Mouse (Mus musculus): ENCODE measurements at regions not wholly inside any gene's neighbourhood (a gene's known extent, or its start where the extent isn't known, plus 50 kb on each side); places are given as distances from the start of the nearest gene placed in this dataset.

DNA sequence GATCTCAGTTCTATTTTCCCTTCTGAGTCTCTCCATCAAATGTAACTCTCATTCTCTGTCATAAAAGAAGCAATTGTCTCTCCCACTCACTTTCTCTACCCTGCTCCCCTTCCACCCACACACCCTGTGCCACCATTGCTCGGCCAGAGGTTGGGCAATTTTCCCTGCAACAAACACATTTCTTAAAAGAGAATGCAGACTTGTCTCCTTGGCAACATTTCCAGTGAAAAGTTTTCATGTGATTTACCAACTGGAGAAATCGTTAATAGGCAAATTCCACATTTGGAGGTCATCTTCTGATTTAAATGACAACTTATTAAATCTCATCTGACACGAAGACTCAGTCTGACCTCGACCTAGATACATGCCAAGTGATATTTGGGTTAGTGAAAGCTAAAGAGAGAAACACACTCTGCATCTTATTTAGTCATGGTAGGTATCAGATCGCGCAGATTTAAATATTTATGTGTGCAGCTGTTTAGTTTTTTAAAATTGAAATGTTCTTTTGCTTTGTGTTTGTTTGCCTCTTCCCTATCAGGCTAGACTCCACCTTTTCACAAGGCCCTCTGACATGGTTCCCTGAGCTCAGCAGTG lies 568.1 kb downstream of the 1190002N15Rik start:
- no peak for DNase-seq (ENCODE audit: low read depth, low spot score)

DNA sequence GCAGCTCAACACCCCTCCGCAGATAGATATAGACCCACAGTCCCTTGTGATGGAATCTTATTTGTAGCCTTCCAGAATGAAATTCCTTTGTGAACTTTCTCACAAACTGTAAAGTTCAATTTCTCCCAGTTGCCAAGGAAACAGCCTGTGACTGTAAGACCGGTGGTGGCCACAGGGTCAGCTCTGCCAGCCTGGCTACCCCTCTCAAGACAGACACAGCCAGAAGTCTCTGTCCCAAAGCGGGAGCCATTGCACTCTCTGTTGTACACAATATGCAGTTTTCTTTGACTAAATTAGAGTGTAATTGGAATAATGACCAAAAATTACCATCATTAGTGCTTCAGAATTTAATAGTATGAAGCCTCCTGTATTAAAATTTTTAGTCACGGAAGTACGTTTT lies 568.8 kb downstream of the 1190002N15Rik start:
- no peak for DNase-seq (ENCODE audit: low read depth, low spot score)

DNA sequence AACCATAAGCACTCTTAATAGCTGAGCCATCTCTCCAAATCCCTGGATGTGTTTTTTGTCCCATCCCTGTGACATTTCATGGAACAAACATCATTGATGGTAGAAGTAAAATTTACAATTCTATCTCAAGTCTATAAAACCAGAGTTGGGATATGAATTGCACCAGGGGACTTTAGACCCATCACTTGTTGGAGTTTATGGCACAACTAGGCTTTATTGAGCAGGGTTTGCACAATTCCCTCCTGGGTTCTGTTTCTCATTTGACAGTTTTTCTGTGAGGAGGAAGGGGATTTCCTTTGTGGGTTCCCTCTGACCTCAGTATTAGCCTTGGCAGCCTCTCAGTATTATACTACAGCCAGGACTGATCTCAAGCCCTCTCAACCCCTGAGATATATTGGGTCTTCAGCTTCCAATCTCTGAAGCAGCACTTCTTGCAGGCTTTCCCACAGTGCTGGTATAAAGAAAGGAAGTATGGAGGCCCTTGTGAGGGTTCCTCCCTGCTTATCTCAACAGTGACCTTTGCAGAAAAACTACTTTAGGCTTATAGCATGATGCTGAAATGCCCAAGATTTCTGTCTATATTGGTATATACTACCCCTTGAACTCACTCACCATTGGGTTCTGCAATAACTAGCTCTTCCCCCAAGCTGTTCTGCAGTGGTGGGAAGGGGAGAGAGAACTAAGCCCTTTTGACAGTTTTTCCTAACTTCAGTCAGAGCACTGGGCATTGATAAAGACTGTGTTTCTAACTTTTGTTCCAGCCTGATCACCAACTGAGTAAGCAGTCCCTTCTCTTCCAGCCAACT lies 582.4 kb downstream of the 1190002N15Rik start:
- no peak for DNase-seq (ENCODE audit: low read depth, low spot score)

DNA sequence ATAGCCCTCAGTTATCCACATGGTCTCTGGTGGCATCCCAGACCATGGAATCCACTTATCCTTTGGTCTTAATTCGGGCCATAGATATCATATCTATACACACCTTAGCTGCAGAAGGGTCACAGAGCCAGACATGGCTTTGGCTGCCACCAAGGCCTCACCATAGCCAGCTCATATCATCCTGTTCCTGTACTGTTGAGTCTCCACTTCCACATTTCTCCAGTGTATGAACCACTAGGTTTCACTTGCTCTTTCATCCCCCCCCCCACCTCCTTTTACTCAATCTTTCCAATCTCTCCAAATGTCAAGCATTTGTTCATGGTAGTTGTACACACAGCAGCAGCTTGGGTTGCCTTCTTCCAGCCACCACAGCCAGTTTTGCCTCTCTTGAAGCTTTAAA lies 589.2 kb downstream of the 1190002N15Rik start:
- no peak for DNase-seq (ENCODE audit: low read depth, low spot score)

DNA sequence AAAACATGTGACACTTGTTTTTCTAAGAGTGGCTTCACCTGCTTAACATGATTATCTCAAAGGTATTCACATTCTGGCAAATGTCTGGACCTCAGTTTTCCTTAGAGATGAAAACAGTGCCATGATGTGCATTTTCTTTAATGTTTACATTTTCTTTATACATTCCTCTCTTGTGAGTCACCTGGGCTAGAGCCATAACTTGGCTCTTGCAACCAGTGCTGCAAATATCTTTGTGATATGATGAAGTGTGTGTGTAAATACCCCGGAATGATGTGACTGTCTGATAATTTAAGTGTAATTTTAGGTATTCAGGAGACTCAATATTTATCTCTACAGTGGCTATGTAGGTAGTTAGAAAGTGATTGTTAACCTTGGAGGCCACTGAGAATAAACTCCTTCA lies 590.8 kb downstream of the 1190002N15Rik start:
- DNase-seq (ENCODE audit: low read depth, low spot score), result no peak

DNA sequence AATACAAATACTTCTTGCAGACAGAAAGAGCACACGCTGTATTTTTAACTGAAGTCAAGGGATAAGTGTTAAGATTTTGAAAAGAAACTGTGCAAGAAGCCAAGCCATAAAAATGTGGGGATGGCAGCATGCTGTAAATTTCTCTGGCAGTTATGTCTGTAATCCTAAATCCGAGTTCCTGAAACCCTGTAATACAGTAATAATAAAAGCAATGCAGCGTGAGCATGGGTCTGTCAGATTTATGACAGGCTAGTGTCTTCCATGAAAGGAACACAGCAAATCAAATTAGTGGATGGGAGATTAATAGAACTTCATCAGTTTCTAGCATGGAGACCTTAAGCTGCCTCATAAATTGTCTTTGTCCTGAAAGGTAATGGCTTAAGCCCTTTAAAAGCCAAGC lies 597.7 kb downstream of the 1190002N15Rik start:
- no peak for DNase-seq (ENCODE audit: low read depth, low spot score)

DNA sequence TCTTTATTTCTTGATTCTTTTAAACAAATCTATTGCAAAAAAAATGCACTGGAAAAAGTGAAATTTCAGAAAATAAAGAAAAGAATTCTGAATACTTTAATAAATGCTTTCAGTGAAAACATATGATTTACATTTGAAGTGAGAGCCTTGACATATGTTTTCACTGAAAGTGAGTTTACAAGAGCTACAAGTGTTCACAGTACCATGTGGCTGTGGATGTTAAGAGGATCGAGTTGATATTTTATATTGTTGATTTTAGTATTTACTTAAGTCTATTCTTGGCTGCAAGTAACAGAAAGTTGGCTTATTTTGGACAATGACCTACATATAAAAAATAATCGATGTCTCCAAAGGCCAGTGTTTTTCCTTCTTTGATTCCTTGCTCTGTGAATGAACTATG lies 607.2 kb downstream of the 1190002N15Rik start:
- no peak for DNase-seq (ENCODE audit: low read depth, low spot score)

DNA sequence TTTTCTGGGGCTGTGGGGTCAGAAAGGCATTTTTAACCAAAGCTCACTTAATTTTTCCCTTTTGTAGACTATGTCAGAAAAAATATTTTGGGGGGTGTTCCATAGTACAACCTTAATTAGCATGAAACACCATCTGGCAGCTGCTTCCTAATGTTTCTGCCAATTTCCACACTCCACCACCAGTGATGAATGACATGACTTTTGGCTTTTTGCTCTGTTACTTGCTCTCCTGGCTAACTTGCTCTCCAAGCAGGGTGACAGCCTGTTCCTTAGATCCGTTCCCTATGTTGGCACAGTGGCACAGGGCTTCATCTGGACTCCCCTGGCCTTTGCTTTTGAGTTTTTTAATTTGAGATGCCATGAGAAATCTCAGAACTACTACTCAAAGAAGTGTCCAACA lies 648.6 kb downstream of the 1190002N15Rik start:
- no peak for DNase-seq (ENCODE audit: low read depth, low spot score)

DNA sequence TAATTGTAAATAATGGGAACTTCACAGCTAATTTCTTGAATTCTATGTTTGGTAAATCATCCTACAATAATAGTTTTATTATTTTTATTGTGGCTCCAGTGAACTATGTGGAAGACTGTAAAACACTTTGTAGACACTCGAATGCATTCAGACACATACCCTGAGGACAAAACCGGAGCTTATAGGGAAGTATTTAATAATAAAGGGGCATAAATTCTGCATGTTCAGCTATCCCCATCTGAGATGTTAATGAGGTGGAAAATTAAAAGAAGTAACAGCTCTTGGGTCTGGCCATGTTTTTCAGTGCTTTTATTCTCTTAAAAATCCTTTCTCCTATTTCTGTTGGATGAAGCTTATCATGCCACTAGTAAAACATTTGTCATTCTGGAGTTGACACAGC lies 657.8 kb downstream of the 1190002N15Rik start:
- DNase-seq (ENCODE audit: low read depth, low spot score), result no peak

DNA sequence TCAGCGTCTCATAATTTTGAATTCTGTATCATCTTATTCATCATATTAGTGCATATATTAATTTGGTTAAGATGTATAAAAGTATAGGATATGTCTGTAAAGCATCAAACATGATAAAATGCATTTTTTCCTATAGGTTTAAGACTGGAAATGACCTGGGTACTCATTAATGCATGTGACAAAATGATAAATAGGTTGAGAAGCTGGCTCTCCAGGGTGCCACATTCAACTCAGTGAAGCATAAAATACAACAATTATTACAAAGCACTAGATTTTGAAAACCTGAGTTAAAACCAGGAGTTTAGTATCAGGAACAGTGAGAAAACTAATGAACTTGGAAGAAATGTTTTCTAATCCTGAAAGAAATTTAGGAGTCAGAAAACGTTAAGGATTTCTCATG lies 658.3 kb downstream of the 1190002N15Rik start:
- no peak for DNase-seq (ENCODE audit: low read depth, low spot score)

DNA sequence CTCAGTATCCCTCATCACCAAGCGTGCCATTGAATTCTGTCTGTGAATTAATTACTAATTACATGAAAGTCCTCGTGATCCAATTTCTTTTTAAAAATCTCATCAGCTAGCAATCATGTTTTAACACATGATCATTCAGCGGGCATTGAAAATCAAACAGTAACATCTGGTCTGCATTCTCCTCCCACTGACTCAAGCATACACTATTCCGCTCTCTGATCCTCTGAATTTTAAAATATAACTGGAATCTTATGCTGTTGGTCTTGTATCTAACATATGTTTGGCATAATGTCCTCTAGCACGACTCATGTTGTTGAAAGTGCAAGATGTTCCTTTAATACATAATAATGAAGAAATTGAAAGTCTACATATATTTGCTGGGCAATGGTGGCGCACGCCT lies 667.1 kb downstream of the 1190002N15Rik start:
- DNase-seq (ENCODE audit: low read depth, low spot score), result no peak

DNA sequence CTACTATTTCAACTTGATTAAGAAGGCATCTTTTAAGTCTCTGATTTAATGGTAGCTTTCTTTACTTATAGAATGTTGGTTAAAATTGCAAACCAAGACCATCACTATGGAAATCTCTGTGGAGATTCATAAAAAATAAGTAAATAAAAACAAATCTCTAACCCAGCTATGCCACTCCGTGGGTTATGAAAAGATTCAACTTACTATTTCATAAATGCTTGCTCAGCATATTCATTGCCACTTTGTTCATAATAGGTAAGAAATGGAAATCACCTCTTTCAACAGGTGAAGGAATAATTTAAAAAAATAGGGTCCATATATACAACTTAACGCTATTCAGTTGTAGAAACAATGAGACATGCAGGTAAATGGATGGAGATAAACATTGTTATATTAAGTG lies 679.9 kb downstream of the 1190002N15Rik start:
- DNase-seq (ENCODE audit: low read depth, low spot score), result no peak

DNA sequence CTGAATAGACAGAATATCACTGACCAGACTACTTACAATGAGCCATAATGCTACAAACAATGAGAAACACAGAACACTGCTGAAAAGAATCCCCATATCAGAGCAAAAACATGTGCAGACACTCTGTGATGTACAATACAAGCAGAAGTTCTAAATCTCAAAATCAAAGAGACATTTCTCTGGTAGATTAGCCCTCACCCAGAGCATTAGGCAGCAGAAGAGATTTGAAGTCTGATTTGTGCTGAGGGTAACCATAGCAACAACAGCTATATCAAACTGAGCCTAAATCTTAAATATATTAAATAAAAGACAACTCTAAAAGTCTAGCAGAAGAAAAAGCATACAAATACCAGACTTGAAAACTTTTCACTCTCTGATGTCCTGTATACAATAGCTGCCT lies 691.5 kb downstream of the 1190002N15Rik start:
- no peak for DNase-seq (ENCODE audit: low read depth, low spot score)

DNA sequence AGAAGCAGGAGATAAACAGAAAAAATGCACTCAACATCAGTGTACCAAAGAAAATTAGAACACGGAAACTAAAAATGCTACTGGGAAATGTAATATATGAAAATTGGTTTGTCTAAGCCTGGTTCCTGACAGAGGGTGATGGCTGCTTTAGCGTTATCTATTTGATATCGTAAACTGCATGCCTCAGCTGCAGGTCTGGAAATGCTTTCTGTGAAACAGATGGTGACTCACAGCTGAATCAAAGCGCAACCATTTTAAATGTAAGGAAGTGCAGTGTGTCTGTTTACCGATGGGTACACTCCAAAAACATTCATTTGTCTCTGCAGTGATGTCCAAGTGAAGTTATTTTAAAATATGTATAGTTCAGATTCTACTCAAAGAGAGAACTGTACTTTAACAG lies 694.0 kb downstream of the 1190002N15Rik start:
- DNase-seq (ENCODE audit: low read depth, low spot score), result no peak

All from ES-CJ7 (cell line).